Mouse (Mus musculus): ENCODE measurements around the gene Mc1r. TPM values are rescaled to one million over a fixed set of nuclear protein-coding genes. Genes with fewer than 3 reads are reported as not detected.
"Not testable (repeated sequence)": the region's sequence is repeated elsewhere in the genome, so short reads cannot be mapped to it uniquely, and the experiment has no call there.

Gene Mc1r
- polyA plus RNA-seq, 1 experiment from 2014 or later: not detected

DNA sequence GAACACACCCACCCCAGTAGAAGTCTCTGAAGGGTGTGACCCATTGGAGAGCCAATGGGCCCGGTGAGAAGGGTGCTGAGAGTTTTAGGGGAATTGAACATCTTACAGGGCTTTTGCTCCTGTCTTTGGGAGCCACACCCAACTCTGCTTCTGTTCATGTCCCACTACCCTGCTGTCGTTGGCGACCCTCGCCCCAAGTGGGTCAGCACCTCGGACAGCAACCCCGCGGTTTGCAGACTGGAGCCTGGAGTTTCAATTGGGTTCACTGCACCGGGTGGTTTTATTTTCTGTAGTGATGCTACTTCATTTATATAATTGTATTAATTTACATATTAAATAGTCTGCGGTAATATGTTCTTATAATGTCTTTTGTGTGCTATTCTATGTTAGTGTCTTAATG lies 7.3 kb downstream of the Mc1r start:
- no peak overlapping the region for H3K27ac ChIP-seq
- H3K9me3 ChIP-seq (replicated peaks): no peaks in the 10 kb centered on the region
- H3K4me1 ChIP-seq: peaks cover 70% of the 10 kb centered on the region
- 8% methylated on average over 9 of the region's 9 CpGs for WGBS (ENCODE audit: insufficient replicate concordance)
- H3K9ac ChIP-seq: no peak overlapping the region
- H3K4me3 ChIP-seq: no peak overlapping the region
- H3K4me2 ChIP-seq: no peak overlapping the region
- H3K36me3 ChIP-seq: no peaks in the 10 kb centered on the region
- peaks cover 49% of the 10 kb centered on the region for H3K27me3 ChIP-seq (replicated peaks)
- no peak for ATAC-seq

DNA sequence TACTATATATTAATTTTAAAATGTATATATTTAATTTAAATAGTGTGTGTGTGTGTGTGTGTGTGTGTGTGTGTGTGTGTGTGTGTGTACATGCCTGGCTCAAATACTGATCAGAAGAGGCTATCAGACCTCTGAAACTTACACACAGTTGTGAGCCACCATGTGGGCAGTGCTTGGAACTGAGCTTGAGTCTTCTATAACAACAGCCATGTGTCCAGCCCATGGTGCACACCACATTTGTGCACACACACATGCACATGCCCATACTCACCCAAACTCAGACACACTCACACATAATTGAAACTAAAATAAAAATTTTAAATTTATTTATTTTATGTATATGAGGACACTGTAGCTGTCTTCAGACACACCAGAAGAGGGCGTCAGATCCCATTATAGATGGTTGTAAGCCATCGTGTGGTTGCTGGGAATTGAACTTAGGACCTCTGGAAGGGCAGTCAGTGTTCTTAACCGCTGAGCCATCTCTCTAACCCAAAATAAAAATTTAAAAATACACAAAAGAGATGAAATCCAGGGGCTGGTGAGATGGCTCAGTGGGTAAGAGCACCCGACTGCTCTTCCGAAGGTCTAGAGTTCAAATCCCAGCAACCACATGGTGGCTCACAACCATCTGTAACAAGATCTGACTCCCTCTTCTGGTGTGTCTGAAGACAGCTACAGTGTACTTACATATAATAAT lies 8.2 kb downstream of the Mc1r start:
- H3K9ac ChIP-seq; H3K9me3 ChIP-seq (replicated peaks); H3K27ac ChIP-seq; H3K4me2 ChIP-seq; H3K36me3 ChIP-seq; ATAC-seq; H3K4me3 ChIP-seq: not testable (repeated sequence)
- 63% methylated on average over 5 of the region's 5 CpGs for WGBS (ENCODE audit: insufficient replicate concordance)
- peaks cover 42% of the 10 kb centered on the region for H3K27me3 ChIP-seq (replicated peaks)
- peaks cover 61% of the 10 kb centered on the region for H3K4me1 ChIP-seq

DNA sequence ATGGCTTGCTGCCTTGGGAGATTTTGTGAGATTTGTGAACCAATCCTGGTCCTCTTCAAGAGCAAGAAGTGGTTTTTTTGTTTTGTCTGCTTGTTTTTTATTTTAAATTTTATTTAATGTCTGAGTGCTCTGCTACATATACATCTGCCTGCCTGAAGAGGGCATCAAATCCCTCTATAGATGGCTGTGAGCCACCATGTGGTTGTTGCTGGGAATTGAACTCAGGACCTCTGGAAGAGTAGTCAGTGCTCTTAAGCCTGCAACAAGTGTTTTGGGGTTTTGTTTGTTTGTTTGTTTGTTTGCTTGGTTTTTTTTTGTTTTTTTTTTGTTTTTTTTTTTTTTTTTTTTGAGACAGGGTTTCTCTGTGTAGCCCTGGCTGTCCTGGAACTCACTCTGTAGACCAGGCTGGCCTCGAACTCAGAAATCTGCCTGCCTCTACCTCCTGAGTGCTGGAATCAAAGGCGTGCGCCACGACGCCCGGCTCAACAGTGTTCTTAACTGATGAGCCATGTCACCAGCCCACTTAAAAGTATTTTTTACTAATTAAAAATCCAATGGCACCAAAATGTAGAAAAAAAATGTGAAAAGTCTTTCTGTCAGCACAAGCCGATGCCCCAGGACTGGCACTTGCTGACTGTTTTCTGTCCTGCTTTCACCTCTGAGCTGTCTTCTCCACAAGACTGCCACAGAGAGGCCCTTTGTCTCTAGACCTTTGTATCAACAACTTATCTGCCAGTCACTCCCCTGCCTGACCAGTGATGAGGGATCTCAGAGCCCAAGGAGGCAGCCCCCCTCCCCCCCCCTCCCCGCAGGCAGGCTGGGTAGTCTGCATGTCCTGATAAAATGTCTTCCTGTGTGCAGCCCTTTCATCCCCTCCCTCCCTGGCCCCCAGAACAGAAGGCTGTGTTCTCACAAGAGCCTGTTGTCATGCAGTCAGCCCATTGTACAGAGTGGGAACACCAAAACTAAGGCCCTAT lies 9.3 kb downstream of the Mc1r start:
- Histone ChIP-seq H3K4me3 (no peak overlapping the region), H3K4me1 (peaks cover 52% of the 10 kb centered on the region), H3K27ac (peak overlapping the region; percentile 72), H3K4me2 (peak overlapping the region; percentile 46), H3K27me3 (replicated peaks) (peaks cover 38% of the 10 kb centered on the region), H3K9ac (peak overlapping the region; percentile 35), H3K36me3 (no peaks in the 10 kb centered on the region), H3K9me3 (replicated peaks) (no peaks in the 10 kb centered on the region)
- WGBS (ENCODE audit: insufficient replicate concordance): 24% methylated on average over 8 of the region's 8 CpGs
- ATAC-seq: peak; percentile 86

DNA sequence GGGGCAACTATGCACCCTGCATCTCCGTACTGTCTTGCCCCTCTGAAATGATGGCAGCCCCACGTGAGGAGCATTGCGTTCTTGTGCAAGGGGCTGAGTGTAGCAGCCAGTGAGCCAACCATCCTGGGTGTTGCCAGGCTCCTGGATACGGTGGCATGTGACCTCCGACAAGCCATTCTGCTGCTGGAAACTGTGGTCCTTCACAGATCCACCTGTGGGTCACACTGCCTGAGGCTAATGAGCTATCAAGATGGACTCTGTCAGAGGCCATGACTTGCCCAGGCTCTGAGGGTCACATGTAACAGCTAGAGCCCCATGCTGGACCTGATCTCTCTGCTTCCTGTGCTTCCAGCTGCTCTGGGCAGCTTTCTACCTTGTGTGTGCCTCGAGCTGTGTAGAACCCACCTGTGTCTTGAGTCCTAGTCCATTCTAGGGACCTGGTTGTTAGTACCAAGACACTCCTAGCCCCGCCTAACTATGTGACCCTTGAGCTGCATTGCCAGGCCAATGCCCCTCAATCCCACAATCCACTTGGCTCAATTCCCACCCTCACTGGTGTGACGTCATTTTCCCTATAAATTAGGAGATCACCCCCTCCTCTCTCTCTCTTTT lies 10.1 kb downstream of the Mc1r start:
- Histone ChIP-seq H3K4me1 (peaks cover 51% of the 10 kb centered on the region), H3K4me2 (peak overlapping the region; percentile 46), H3K9ac (peak overlapping the region; percentile 35), H3K27me3 (replicated peaks) (peaks cover 34% of the 10 kb centered on the region), H3K4me3 (no peak overlapping the region), H3K27ac (peak overlapping the region; percentile 72), H3K36me3 (no peaks in the 10 kb centered on the region), H3K9me3 (replicated peaks) (no peaks in the 10 kb centered on the region)
- peak; percentile 28 for ATAC-seq
- 61% methylated on average over 8 of the region's 8 CpGs for WGBS (ENCODE audit: insufficient replicate concordance)

DNA sequence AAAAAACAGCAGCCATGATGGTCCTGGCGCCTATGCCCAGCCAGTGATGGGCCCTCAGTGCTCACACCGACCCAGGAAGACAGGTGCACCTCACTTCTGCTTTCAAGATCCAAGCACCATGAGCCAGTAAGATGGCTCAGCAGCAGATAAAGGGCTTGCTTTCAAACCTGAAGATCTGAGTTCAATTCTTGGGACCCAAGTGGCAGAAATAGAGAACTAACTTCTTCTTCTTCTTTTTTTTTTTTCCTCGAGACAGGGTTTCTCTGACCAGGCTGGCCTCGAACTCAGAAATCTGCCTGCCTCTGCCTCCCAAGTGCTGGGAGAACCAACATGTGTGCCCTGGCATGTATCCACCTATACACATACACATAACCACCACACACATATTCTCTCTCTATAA lies 12.8 kb downstream of the Mc1r start:
- ATAC-seq: no peak
- H3K9me3 ChIP-seq (replicated peaks): no peaks in the 10 kb centered on the region
- peaks cover 12% of the 10 kb centered on the region for H3K27me3 ChIP-seq (replicated peaks)
- no peak overlapping the region for H3K4me3 ChIP-seq
- no peak overlapping the region for H3K27ac ChIP-seq
- H3K4me1 ChIP-seq: peaks cover 33% of the 10 kb centered on the region
- no peak overlapping the region for H3K4me2 ChIP-seq
- WGBS (ENCODE audit: insufficient replicate concordance): 49% methylated on average over 4 of the region's 4 CpGs
- no peaks in the 10 kb centered on the region for H3K36me3 ChIP-seq
- no peak overlapping the region for H3K9ac ChIP-seq

DNA sequence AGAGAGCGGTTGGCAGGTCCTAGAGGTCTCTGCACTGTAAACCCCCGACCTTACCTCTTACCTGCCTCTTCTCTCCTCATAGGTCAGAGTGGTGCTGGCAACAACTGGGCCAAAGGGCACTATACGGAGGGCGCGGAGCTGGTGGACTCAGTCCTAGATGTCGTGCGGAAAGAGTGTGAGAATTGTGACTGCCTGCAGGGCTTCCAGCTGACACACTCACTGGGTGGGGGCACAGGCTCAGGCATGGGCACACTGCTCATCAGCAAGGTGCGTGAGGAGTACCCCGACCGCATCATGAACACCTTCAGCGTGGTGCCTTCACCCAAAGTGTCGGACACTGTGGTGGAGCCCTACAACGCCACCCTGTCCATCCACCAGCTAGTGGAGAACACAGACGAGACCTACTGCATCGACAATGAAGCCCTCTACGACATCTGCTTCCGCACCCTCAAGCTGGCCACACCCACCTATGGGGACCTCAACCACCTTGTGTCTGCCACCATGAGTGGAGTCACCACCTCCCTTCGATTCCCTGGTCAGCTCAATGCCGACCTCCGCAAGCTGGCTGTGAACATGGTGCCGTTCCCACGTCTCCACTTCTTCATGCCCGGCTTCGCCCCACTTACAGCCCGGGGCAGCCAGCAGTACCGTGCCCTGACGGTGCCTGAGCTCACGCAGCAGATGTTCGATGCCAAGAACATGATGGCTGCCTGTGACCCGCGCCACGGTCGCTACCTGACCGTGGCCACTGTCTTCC lies 13.8 kb downstream of the Mc1r start:
- Histone ChIP-seq H3K27me3 (replicated peaks) (peaks cover 12% of the 10 kb centered on the region), H3K9me3 (replicated peaks) (no peaks in the 10 kb centered on the region), H3K36me3 (no peaks in the 10 kb centered on the region), H3K4me3 (no peak overlapping the region), H3K4me2 (no peak overlapping the region), H3K4me1 (peaks cover 32% of the 10 kb centered on the region), H3K27ac (no peak overlapping the region), H3K9ac (no peak overlapping the region)
- WGBS (ENCODE audit: insufficient replicate concordance): 86% methylated on average over 34 of the region's 34 CpGs
- ATAC-seq: no peak

DNA sequence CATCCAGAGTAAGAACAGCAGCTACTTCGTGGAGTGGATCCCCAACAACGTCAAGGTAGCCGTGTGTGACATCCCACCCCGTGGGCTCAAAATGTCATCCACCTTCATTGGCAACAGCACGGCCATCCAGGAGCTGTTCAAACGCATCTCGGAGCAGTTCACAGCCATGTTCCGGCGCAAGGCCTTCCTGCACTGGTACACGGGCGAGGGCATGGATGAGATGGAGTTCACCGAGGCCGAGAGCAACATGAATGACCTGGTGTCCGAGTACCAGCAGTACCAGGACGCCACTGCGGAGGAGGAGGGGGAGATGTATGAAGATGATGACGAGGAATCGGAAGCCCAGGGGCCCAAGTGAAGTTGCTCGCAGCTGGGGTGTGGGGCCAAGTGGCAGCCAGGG lies 14.4 kb downstream of the Mc1r start:
- no peak overlapping the region for H3K9ac ChIP-seq
- WGBS (ENCODE audit: insufficient replicate concordance): 80% methylated on average over 19 of the region's 19 CpGs
- ATAC-seq: no peak
- H3K27ac ChIP-seq: no peak overlapping the region
- no peak overlapping the region for H3K4me3 ChIP-seq
- no peak overlapping the region for H3K4me2 ChIP-seq
- peaks cover 28% of the 10 kb centered on the region for H3K4me1 ChIP-seq
- H3K36me3 ChIP-seq: no peaks in the 10 kb centered on the region
- peaks cover 12% of the 10 kb centered on the region for H3K27me3 ChIP-seq (replicated peaks)
- peaks cover 2% of the 10 kb centered on the region; the same call in 1 of the 2 replicates for H3K9me3 ChIP-seq (replicated peaks)

DNA sequence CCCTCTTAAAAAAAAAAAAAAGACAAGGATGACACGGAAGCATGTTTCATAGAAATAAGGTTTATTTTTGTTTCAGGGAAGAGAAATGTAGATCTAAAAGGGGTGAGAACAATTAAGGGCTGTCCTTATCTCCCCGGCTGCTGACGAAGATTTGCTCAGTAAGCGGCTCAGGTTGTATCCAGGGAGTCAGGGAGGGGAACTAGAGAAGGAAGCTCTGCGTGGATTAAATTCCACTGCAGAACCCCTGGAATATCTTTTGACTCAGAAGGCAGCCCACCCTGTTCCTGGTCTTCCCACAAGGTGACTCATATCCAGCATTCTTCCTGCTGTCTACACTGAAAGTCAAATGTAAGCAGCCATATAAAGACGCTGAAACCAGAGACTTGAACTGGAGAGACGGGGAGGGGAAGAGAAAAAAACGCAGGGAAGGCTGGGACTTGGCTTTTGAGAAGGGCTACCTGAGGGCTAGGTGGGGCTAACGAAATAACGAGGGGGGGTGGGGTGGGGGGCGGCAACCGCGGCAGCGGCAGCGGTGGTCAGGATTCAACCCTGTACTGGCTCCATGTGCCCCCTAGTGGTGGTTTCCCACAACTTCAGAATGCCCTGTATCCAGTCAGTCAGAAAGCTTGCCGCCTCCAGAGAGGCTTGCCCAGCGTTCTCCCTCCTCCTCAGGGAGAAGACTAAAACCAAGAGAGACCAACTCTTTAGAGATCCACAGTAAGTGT lies 15.3 kb downstream of the Mc1r start:
- Histone ChIP-seq H3K9me3 (replicated peaks) (peaks cover 11% of the 10 kb centered on the region), H3K27ac (no peak overlapping the region), H3K27me3 (replicated peaks) (peaks cover 12% of the 10 kb centered on the region), H3K9ac (no peak overlapping the region), H3K4me3 (peak overlapping the region; percentile 40), H3K4me2 (peak overlapping the region; percentile 70), H3K36me3 (no peaks in the 10 kb centered on the region), H3K4me1 (peaks cover 19% of the 10 kb centered on the region)
- peak; percentile 65; the same call in 1 of the 2 replicates for ATAC-seq
- WGBS (ENCODE audit: insufficient replicate concordance): 4% methylated on average over 17 of the region's 17 CpGs

DNA sequence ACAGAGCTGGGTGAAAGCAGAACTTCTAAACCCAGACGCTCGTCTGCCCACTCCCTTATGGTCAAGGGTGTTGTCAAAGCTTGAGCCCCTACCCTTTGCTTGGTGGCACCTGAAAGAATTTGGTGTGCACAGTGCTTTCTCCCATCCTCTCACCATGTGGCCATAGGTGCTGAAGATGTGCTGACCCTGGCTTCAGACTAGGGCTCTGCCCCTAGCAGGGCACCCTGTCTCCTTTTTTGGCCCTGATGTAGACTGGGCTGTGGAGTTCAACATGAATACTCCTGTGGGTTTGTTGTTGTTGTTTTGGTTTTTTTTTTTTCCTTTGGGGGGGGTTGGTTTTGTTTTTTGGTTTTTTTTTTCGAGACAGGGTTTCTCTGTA lies 15.9 kb downstream of the Mc1r start:
- H3K4me3 ChIP-seq: peak overlapping the region; percentile 40; the same call in 1 of the 2 replicates
- H3K9me3 ChIP-seq (replicated peaks): peaks cover 16% of the 10 kb centered on the region
- H3K9ac ChIP-seq: no peak overlapping the region
- peaks cover 16% of the 10 kb centered on the region for H3K4me1 ChIP-seq
- no peak for ATAC-seq
- H3K27me3 ChIP-seq (replicated peaks): peaks cover 12% of the 10 kb centered on the region
- 0 out of 2 replicates have a peak, but pooled peaks cover under 1% of the 10 kb centered on the region for H3K36me3 ChIP-seq
- H3K27ac ChIP-seq: no peak overlapping the region
- peak overlapping the region; percentile 70 for H3K4me2 ChIP-seq
- 3% methylated on average over 3 of the region's 3 CpGs for WGBS (ENCODE audit: insufficient replicate concordance)

DNA sequence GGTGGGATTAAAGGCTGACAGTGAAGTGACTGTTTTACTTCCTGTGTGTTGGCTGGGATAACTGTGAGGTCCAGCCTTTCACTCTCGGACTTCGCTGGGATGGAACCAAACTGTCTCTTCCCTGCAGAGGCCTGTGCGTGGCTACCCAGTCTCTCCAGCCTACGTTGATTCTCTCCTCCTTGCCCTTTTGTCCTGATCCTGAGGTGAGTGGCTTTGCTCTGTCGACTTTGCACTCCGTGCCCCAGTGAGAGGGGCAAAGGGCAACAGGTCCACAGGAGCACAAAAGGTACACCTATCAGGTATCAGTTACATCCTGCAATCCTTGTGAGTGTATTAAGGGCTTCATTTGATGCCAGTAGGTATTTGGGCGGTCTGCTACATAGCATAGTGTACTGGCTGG lies 16.5 kb downstream of the Mc1r start, which contains the start of gene Def8:
Gene Def8 (plus strand): TSS at position 87 of the 400 bp plus-strand sequence.
- no peak within 1 kb of the TSS for H3K9ac ChIP-seq
- 67% methylated on average over 7 of the region's 7 CpGs for WGBS (ENCODE audit: insufficient replicate concordance)

More for the DNA sequence above, 16.5 kb downstream of the Mc1r start, which contains the start of gene Def8:
- ATAC-seq: no peak
- Histone ChIP-seq H3K4me1 (peaks cover 16% of the 10 kb centered on the region), H3K9me3 (replicated peaks) (peaks cover 23% of the 10 kb centered on the region), H3K4me3 (peak within 1 kb of the TSS; percentile 40), H3K27ac (no peak within 1 kb of the TSS), H3K4me2 (peak within 1 kb of the TSS; percentile 70), H3K27me3 (replicated peaks) (peaks cover 12% of the 10 kb centered on the region), H3K36me3 (peaks cover 6% of the 10 kb centered on the region; the same call in 1 of the 2 replicates)
